Mouse (Mus musculus) monocyte, adult 59 days (primary cell): ENCODE data around the gene Snrpf. TPM values are rescaled to one million over a fixed set of nuclear protein-coding genes. Genes with fewer than 3 reads are reported as not detected.

Experiments used
- total RNA-seq, 2 experiments: library from RNA; stranded (reverse); gene quantifications; one replicate each; pipeline ENCODE4 v1.2.4; 2023

The Snrpf gene
- total RNA-seq, result 10 to 100 TPM in 1 of 2 experiments, 1 to 10 TPM in 1; 7.5 to 13.6 TPM

DNA sequence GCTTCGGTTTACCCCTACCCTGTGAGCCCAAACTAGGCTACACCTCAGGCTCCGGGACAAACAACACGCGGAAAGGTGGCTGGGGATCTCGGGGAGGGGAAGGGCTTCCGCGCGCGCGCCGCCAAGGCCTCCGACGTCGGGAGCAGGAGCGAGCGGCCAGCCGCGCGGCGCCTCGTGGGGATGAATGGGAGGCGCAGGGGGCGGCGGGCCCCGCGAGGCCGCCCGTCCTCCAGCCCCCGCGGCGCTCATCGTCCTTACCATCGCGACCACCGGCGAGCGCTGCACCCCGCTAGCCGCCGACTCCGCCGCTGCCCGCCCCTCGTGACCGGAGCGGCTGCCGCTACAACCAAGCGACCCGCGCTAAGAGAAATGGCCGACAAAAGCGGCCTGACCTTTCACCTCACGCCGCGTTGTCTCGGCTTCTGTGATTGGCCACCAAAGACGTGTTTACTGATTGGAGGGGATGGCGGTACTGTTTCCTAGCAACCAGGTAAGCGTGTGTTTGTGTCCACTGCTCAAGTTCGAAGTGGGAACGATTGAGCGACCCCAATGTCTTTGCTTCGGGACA, at the start of gene Snrpf:
TSS of gene Snrpf (minus strand) at position 426 of the 568 bp plus-strand sequence.

GRCm38 (mm10) chr10:93540431-93541210, 48.9 kb downstream of the Snrpf start, which contains the start of gene Ccdc38:
TSS of gene Ccdc38 (plus strand) at chr10:93540632.

DNA sequence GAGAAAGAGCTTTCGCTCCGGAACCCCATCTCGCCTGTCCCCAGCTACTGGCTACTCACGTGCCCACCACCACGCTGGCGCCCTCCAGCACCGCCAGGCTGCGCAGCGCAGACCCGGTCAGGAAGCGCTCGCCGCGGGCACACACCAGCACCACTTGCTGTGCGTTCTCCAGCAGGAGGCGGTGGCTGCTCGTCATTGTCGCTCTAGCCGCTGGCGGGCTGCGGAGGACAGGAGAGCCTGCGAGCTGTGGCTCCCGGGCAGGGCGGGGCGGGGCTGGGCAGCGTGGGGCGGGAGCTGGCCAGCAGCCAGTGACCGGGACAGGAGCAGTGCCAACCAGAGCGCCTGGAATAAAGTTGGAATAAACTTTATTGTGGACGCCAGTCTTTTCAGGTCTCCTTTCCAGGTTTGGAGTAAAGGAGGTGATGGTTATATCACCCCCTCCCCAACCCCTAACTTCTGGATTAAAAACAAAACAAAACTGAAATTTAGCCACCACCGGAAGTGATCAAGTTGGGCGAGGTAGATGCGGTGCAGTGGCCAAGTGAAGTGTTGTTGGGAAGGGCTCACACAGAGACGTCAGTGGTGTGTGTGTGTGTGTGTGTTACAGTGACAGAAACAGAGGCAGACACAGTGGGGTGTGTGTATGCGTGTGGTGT, 49.6 kb downstream of the Snrpf start, which contains the start of gene Amdhd1:
TSS of gene Amdhd1 (minus strand) at position 259 of the 656 bp plus-strand sequence.

Other genes with a start within 250 kb of the Snrpf start
- gene Lta4h, start 136.3 kb downstream of the Snrpf start, total RNA-seq, result 10 to 100 TPM; 72.7 to 79.9 TPM
- 1 to 10 TPM; 1.9 to 2.9 TPM for gene Hal, start 100.9 kb downstream of the Snrpf start, total RNA-seq
- gene Amdhd1, start 49.7 kb downstream of the Snrpf start, total RNA-seq, result not detected
- not detected for gene Ccdc38, start 49.1 kb downstream of the Snrpf start, total RNA-seq
- under 1 TPM; 0.21 to 0.36 TPM for gene Ntn4, start 51.0 kb upstream of the Snrpf start, total RNA-seq
- gene Usp44, start 241.8 kb upstream of the Snrpf start, total RNA-seq, result not detected